Mouse (Mus musculus) liver, postnatal 0 days (tissue): ENCODE data around the gene Bcl7c.

ENCODE experiments used
- CTCF ChIP-seq: sonication (generic); IDR thresholded peaks from 2 replicates; pipeline ENCODE4 v1.5.1; 2016; ENCODE audit warnings: antibody characterized with exemption, low read depth
- EP300 ChIP-seq: IDR thresholded peaks from 2 replicates; pipeline ENCODE4 v1.6.1; 2016; ENCODE audit warnings: antibody characterized with exemption, low read depth, mild to moderate bottlenecking

DNA sequence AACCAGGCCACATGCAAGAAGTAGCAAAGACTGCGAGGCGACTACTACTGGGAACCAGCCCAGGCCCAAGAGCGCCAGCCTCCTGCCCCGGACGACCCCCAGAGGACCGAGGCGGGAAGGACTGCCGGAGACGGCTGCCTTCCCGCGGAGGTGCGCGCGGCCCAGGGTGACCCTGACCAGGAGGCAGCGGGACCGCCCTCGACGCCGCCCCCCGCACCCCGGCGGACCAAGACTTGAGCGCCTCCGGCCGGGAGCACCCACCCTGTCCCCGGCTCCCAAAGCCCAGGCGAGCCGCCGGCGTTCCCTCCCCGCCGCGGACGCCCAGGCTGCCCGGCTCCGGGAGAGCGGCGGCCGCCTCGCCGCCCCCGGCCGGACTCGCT is 94.2 kb downstream of the Bcl7c start:
- TF ChIP-seq CTCF: no peak
- TF ChIP-seq EP300: no peak
